Mouse (Mus musculus) adrenal gland, adult 8-10 months (tissue): ENCODE data around the gene Ephb1. TPM values are rescaled to one million over a fixed set of nuclear protein-coding genes. Genes with fewer than 3 reads are reported as not detected.
A peak's percentile ranks its signal among the peaks of the same experiment; 100 is the strongest.

Experiments used
- DNase-seq: peaks from one replicate; pipeline ENCODE4 v3.0.0; 2022
- total RNA-seq, 4 experiments: library from RNA; stranded (reverse); gene quantifications; 2 replicates each; pipeline ENCODE4 v1.2.4; 2022

Ephb1 gene
- total RNA-seq: 1 to 10 TPM; 1.2 to 3.1 (median 2.0) TPM

DNA sequence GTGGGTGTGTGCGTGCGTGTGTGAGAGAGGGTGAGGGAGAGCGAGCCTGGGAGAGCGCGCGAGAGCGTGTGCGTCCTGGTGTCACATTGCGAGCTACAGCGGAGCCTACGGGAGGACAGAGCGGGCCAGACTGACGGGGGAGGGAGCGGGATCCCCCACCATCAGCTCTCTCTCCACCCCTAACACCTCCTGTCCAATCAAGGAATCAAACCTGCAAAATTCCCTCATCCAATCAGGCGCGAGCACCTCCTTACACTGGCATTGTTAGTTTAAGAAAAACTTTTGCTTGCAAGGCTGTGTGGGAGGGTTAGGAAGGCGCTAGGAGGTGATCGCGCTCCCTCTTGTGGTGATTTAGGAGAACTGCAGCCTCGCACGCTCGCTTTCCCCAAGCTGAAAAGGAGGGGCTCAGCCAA lies at the start of gene Ephb1:
Gene Ephb1 (minus strand): TSS at position 133 of the 413 bp plus-strand sequence.
- peak; percentile 66 for DNase-seq

DNA sequence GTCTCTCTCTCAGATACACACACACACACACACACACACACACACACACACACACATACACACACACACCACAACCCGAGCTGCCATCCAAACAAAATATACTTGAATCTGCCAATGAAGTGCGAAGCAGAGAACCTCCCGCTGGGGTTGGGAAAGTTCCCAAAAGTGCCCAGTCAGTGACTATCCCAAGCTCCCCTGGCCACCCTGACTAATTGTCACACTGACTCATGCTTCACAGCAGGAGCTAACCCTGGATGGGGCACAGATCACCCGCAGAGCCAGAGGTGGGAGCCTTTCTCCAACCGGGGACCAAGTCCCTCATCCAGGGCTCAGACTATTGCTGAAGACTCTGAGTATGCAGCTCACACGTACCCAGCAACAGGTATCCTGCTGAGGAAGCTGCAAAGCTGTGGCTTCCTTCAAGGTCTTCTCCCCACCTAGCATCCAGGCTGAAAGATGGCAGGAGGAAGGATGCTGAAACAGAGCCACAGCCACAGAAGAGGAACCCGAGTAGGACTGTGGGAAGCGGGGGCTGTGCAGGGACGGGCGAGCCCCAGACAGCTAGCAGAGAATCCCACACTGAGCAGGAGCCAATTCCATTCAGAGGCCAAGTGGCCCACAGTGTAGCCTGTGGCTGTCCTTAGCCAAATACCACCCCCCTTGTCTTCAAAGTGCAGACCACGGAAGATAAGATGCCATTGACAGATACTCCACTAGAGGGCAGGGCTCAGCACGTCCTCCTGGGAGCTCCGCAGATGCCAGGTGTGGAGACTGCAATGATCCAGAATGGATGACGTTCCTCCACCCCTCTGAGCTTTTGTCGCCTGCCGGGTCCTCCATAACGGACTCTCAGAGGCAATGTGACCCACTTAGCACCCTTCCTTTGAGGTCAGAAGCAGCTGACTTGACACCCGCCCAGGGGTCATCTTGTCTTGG lies 48.9 kb upstream of the Ephb1 start:
- DNase-seq: no peak

DNA sequence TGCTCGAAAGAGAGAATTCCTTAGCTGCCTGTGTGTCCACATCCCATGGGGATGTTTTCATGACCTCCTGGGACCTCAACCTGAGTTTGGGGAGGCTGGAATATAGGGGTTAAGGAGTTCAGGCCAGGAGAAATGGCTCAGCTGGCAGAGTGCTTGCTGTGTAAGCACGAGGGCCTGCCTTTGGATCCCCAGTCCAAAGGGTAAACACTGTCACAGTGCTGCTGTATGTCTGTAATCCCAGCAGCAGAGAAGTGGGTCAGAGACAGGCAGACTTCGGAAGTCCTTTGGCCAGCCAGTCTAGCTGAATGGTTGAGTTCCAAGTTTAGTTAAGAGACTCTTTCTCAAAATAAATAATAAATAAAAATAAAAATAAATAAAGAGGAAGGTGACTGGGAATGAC lies 48.2 kb upstream of the Ephb1 start:
- DNase-seq: no peak

DNA sequence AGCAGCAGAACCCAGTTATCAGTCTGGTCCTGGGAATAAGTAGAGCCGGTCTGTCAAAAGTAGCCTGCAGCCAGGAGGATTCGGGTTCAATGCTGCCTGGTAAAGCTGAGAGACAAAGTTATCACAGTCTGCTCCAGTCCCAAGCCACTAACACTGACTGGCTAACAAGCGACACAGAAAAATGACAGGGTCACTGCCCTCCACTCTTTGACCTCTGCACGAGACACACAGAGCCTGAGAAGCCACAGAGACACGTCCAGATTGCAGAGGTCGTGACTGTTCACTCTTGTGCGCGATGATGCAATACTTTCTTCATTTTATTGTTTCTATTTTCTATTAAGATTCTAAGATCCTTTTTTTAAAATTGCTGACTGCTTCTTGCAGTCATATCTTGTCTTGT lies 33.8 kb upstream of the Ephb1 start:
- no peak for DNase-seq

DNA sequence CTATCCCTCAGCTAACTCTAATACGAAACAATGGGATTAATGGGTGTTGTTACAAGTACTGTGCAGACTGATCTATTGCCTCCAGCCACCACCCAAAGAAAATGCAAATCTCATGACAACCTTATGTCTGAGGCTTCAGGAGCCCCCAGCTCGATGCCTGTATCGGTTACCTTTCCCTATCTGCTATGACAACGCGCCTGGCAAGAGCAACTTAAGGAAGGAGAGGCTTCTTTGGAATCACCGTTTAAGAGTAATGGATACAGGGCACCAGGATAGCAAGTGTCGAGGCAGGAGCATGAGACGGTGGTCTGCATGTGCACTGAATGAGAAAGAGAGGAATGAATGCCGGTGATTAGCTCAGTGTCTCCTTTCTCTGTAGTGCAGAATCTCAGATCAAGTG lies 32.3 kb upstream of the Ephb1 start:
- no peak for DNase-seq

DNA sequence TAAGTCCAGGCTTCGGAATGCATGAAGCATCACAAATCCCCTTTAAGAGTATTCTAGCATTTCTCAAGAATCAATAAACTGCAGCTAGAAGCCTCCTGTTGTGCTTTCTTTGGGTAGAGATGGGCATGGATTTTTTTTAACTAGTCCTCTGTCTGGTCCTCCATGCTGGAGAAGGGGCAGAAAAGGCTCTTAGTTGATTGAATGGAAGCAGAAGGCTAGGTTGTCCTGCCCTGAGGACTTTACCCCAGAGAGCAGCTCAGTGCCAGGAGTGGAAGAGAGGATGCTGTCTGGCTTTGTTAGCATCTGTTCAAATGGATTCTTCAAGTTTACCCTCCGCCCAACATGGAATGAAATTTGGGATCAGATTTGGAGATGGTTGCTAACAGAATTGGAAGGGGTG lies 25.7 kb upstream of the Ephb1 start:
- no peak for DNase-seq

DNA sequence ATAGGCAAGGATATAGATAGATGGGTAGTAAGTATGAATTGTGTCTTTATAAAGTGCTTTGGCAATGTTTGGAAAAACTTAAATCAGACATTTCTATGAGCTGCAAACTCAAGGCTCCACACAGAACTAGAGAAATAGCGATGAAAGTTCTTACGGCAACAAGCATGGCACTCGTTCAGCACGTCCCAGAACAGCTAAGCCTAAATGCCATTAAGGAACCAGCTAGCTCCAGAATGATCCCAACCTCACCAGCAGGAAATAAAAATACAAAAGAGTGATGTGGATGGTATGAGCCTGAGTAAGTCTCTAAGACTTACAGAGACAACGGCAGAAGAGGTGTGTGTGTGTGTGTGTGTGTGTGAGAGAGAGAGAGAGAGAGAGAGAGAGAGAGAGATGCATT lies 20.2 kb upstream of the Ephb1 start:
- DNase-seq: no peak

DNA sequence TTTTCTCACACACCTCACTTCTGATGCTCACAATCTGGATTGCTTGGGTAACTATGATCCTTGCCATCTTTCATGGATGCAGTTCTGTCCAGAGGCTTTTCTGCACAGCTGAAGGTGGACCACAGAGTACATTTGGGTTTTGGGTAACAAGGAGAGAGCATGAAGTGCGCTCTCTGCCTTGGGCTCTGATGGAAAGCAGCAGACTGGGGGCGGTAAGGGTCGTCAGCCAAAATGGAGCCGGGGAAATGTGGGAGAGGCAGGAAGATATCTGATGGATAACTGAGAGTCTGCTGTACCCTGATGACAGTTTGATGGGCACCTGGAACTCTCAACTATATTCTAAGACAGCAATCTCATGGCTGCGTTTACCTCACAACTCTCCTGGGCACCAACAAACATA lies 19.4 kb upstream of the Ephb1 start:
- DNase-seq: no peak

DNA sequence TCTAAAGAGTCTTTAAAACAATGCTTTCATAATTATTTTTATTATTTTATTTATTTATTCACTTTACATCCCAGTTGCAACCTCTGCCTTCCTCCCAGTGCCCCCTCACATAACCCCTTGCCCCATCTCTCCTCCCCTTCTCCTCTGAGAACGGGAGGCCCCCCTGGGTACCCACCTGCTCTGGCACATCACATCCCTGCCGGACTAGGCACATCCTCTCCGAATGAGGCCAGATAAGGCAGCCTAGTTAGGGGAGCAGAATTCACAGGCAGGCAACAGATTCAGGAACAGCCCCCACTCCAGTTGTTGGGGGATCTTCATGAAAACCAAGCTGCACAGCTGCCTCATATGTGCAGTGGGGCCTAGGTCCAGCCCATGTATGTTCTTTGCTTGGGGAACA lies 17.4 kb upstream of the Ephb1 start:
- DNase-seq: no peak

DNA sequence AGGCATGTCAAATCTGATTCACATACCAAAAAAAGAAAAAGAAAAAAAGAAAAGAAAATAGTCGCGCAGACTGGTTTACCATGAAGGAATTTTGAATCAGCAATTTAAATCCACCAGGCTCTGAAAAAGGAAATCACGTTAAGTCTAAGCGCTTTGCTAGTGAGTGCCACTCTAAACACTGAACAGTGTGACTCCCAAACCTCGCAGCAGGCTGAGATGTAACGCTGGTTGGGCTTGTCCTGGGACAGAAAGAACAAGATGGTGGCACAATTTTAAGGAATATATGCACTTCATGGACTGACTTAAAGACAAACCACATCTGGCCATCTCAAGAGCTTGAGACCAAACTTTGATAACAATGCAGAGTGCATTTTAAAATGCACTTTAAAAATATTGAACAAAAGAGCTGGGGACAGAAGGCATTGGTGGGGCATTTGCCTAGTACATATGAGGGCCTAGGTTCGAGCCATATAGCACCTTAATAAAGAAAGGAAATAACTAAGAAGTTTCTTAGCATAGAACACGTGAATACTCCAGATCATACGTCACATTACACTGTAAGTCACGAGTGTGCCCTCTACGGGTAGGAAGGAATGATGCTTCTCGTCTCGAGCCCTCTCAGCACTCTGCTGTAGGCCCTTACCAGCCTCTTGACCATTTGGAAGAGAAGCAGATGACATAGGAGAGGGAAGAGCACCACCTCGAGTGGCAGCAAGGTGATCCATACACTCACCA lies 16.7 kb upstream of the Ephb1 start:
- no peak for DNase-seq

DNA sequence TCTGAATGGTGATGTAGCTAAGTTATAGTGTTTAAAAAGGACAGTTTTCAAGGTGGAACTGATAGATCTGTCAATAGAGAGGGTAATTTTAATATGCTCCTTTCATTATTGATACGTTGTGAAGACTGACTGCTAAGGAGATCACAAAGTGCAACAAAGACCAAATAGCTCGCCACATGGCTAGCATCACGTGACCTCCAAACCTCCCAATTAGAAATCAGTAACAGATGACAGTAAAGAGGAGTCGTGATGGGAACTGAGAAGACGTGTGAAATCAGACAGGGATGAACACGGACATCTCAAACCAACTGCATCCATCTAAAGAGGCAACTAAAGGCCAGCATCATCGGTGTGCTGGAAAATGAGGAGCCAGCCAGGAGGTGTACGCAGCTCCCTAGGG lies 15.6 kb upstream of the Ephb1 start:
- DNase-seq: no peak

DNA sequence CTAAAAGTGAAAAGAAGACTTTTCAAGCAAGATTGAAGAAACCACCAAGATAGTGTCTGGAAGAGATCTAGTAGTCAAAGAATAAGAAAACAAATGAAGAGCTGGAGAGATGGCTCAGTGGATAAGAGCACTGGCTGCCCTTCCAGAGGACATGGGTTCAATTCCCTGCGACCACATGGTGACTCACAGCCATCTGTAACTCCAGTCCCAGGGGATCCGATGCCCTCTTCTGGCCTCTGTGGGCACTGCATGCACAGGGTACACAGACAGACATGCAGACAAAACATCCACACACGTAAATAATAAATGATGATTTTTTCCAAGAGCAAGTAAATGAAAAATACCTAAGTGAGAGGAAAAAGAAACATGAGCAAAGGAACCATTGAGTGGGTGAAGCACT lies 14.6 kb upstream of the Ephb1 start:
- no peak for DNase-seq

DNA sequence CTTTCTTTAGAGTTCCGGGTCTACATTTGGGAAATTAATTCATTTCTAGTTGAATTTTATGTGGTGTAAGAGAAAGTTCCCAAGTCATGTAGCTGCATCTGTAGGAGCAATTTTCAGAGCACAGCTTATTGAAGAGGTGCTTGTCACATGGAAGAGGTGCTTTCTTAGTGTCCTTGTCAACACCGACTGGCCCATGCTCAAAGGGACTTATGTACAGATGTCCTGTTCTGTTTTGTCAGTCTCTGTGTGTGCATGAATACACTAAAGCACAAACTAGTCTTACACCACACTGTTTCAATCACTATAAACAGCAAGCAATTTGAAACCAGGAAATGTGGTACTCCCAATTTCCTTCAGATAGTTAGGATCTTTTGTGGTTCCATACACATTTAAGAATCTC lies 13.3 kb upstream of the Ephb1 start:
- no peak for DNase-seq

DNA sequence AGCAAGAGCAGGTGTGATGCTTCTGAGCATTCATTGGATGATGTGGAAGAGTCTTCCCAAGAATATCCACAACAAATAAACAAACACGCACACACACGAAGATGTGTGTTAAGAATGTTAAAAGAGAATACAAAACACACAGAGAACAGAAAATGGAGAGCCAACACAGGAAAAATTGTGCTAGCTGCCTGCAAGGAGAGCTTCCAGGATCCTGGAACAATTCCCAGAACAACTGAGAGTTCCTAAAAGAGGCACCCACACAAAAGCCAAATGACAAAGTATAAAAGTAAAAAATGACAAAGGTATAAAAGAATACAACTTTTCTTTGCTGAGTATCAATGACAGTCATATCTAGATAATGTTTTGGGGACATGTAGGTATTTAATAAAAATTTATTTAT lies 11.0 kb upstream of the Ephb1 start:
- no peak for DNase-seq

DNA sequence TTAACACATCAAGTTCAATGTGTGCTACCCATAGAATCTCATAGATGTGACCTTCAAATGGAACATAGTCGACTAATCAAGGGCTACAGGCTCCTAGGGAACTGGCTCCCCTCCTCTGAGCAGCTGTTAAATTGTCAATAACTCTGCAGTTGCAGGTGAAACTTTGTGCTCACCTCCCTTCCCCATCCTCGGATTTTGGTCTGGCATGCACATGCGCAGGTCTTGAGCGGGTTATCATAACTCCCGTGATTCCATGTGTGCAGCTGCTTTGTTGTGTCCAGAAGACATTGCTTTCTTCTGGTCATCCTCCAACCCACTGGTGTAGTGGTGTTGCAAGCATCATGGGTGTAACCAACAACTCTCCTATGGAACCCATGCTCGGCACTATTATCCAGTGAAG lies 4.8 kb upstream of the Ephb1 start:
- no peak for DNase-seq

DNA sequence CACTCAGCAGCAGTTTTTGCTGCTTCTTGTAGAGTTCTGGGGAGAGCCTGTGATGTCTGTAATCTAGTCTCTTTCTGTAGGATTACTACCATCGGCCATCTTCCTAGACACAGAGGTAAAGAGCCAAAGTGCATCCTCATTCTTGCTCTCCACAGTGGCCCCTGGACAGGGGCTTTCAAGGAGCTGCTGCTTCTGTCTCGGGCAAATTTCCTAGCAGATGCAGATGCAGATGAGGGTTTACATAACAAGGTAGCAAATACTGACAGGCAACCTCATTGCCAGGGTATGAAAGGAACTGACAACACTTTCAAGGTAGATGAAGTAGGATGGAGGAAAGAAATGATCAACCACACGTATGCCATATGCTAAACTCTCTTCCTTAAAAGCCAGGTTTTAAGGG lies 4.2 kb upstream of the Ephb1 start:
- DNase-seq: no peak

DNA sequence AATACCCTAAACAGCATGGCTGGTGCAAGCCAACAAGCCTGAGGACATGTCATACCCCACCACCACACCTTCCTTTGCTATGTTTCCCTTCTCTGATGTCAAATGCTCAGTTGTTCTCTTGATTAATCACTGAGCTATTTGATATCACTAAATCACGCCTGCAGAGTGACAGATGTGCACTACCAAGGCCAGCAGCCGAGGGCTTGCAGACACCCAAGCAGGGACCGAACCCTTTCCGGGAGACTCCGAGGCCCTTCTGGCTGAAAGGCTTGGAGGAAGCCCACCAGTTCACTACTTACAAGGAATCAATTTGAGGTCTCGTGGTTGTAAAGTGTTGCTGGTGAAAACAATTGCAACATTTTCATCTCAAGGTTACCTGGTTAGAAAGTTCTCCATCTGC lies 3.5 kb upstream of the Ephb1 start:
- DNase-seq: no peak

DNA sequence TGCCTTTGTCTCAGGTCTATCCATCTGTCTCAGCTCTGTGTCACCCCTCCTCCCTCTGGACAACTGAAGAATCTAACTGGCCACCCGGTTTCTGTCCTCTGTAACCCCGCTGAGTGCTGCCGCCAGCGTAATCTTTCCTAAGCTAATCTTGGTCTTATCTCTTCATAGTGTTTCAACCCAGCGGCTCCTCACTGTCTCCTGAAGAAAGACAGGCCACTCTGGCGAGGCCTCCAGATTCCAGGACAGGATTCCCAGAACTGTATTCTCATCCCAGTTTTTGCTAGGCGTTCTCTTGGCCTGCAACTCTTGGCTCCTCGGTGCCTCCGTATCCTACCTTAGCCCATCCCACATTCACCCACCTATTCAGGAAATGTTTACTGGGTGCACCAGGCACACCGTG lies 2.0 kb upstream of the Ephb1 start:
- no peak for DNase-seq

DNA sequence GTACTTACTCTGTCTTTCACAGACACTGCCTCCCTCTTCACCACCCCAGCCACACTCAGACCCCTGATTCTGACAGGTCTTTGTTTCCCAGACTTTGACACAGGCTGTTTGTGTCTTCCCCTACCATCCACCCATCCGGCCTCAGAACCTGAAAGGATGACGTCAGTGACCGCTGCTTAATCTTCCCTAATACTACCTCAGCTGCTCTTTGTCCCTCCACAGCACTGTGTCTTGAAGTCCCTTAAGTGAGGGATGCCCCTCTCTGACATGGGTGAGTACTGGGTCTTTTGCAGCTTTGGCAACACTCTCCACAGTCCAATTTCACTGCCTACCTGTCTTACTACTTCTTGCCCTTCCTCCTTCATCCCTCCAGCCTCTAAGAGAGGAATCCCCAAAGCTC lies 1.2 kb upstream of the Ephb1 start:
- DNase-seq: no peak

DNA sequence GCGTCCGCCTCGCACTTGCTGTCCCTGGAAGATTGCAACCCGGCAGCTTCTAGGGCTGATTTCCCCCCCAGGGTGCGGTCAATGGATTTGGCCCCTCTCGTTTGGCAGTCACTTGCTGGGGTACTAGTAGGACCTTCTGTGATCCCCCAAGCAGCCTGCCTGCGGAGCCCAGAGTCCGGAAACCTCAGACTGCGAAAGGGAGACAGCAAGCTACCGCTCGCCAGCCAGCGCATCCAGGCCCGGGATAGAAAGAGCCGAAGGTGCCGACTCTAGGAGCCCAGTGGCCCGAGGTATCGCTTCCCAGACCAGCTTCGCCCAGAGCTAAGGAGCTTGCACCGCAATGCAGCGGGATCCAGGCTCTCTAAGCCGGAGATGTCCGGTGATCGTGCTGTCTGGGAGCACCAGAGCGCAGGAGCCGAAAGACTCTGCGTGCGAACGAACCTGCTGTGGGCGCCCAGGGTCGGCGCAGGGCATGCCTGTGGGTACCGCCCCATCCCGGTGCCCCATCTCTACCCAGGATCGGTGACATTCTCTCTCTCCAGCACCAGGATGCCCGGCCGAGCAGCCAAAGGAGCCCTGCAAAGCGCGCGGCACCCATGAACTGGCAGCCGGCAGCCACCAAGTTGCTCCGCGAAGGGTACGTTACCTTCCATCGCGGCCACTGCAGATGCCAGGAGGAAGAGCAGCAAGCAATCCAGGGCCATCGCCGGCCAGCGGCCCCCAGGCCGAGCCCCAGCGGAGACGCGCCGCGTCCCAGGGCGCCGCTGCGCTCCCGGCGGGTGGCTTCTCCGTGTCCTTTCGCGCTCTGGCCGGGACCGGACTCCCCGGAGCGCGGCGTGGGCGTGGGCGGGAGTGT lies 629 bp downstream of the Ephb1 start:
- no peak for DNase-seq

DNA sequence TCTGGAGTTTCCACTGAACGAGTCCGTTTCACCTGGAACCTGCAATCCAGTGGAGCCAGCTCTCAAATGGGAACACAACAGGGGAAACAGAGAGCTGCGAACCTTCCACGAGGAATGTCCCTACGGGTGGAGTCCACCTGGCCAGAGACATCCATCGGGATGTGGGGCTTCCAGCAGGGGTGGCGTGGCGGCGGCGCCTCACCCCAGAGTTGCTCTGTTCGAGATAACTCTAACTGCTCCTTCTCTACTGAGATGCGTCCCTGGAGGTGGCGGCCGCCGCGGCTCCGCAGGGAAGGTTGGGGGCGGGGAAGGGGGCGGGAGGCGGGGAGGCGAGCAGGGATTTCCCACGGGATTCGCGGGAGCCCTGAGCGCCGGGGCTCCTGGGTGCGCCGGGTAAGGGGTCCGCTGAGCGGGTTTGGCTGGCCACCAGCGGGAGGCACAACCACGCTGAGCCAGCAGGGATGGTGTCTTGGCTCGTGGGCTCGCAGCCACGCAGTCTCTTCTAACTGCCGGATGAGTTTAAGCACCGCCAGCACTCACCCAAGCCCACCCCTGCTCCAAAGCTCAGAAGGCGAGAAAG lies 1.3 kb downstream of the Ephb1 start:
- DNase-seq: no peak

DNA sequence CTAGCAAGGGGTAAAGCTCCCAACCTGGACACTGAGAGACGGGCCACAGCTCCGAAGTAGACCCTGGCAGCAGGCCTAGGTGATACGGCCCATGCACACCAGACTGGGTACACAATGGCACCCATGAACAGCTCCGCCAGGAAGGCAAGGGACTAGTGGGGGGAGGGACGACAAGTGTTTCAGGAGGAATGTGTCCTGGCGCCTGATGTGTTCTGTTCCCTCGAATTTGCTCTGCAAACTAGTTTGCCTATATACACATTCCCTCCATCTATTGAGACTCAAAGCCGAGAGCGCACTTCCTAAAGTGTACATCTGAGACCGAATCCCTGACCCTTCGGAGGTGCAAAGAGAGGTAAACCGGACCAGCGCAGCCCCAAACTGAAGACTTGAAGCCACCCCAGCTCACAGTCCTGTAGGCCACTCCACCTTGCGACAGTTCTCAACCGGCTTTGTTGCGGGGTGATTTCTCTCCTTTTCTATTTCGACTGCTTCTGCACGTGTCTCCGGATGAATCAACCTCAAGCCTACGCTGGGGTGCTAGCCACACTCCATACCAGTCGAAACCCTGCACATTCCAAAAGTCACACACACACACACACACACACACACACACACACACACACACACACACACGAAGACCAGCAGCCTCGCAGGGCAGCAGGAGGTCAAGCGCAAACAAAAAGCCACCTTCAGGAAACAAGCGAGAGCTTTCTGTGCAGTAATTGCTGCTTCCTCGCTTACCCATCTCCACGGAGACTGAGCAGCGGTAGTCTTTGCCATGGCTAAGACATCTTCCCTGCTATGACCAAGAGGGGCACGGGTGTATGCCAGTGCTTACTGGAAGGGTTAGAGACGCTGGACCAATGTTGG lies 2.1 kb downstream of the Ephb1 start:
- DNase-seq: no peak
